Mouse (Mus musculus): ENCODE results near the gene Zg16.
A peak's percentile ranks its signal among the peaks of the same experiment; 100 is the strongest.

Gene Zg16

DNA sequence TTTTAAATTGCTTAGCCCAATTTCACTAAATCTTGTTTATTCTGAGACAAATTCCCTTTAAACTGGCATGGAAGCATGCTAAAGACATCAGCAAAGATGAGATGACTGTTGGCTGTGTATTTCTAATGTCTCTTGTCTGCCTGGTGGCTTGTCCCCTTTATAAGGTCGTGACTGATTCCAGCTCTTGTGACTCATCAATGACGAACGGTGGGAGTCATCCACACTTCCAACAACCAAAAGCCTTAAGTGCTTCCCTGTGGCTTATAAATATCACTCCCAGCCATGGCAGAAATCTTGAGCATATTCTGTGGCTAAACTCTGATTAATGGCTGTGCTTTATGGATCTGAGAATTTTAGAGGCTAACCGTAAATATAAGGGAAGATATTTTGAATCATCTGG lies 20.8 kb downstream of the Zg16 start:
- no peak for DNase-seq (ENCODE audit: low spot score)

DNA sequence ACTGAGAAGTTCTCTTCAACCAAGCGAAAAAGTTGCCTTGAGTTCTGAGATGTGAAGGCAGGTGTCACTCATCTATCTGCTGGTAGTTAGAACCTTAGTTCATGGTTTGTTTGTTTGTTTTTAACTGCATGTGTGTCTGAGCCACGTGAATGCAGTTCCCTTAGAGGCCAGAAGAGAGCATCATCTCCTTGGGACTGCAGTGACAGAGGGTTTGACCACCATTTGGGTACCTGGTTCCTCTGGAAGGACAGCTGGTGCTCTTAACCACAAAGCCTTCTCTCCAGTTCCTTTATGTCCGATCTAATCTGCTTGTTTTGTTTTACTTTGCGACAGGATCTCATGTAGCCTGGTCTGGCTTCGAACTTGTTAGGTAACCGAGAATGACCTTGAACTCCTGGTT lies 21.6 kb downstream of the Zg16 start:
- no peak for DNase-seq (ENCODE audit: low spot score)

DNA sequence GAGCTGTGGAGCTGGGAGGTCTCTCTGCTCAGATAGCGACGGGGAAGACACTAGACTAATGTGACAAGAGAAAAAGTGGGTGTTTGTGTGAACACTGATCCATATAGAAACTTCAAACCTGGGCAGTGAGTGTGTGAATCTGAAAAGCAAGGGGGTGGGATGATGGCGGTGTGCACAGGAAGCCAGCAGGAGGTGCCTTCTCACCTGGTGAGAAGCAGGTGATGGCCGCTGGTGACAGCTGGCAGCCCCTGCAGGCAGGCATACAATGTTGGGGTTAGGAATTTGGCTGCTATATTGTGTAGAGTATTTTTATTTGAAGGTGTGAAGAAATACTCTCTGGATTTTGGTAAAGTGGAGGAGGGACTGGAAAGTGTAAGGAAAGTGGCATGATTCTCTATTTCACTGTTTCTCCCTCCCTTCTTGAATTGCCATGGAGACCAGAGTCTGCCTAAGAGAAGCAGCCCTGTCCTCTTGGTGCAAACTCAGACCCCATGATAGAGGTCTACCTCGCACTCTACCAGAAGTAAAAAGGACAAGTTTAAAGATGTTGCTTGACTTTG lies 32.0 kb downstream of the Zg16 start:
- no peak for DNase-seq (ENCODE audit: low spot score)

DNA sequence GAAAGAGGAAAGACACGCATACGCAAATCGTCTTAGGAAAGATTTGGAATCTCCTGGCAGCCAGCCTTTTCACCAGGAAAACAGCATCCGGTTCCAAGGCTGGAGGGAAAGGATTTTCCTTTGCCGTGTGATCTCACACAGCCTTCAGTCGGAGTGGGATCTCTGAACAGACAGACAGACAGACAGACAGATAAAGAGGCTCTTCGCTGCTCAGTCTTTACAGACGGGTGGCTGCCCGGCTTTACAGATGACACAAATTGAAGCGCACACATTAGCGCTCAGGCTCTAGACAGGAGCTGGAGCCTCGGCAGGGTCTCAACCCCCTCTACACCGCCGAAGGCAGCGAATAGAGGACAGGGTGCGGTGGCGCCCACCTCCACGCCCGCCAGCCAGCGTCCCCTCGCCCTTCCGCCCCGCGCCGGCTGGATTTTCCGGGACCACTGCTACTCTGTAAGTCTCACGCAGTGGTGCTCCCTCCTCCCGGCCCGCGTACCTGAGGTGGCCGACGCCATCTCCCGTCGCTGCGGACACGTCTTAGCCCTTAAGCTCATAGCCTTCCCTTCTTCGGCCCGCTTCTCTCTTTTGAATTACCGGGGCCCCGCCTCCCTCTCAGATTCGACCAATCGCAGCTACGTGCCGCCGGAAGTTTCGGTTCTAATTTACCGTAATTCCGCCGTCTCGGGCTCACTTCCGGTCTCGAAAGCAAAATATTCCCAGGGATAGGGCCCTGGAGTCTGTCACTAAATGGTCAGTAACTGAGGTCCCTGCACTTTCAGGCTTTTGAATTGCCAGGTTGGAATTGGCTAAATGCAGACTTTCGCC lies 45.1 kb downstream of the Zg16 start, which contains the start of gene Kif22:
Gene Kif22 (minus strand): TSS at position 621 of the 822 bp plus-strand sequence.
- DNase-seq (ENCODE audit: low spot score), result peak; percentile 90

DNA sequence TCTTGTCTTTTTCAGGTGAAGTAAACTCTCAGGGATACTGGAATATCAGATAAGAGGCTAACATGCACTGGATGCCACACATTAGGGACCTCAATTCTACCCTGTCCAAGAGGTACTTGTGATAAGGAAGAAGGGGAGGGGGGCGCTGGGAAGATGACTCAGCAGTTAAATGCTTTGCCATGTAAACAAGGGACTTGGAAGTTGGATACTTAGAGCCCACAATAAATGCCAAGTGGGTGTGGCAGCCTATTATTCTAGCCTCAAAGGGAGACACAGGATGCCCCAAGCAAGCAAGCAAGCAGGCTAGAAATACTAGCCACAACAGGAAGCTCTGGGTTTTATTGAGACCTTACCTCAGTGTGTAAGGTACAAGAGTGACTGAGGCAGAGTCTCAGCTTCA lies 55.9 kb downstream of the Zg16 start:
- no peak for DNase-seq (ENCODE audit: low spot score)

DNA sequence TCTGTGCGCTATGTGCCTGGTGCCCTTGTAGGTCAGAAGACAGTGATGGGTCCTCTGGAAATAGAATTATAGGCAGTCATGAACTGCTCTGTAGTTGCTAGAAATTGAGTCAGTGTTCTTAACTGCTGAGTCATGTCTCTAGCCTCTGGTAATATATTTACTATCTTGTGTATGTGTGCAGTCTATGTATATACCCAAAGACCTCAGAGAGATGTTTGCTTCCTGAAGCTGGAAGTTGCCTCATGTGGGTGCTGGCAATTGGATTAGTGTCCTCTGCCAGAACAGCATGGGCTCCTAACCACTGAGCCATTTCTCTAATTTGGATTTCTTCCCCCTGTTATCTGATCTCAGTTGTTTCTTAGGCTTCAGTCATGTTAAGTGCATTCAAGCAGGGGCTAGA lies 57.0 kb downstream of the Zg16 start:
- DNase-seq (ENCODE audit: low spot score), result no peak

DNA sequence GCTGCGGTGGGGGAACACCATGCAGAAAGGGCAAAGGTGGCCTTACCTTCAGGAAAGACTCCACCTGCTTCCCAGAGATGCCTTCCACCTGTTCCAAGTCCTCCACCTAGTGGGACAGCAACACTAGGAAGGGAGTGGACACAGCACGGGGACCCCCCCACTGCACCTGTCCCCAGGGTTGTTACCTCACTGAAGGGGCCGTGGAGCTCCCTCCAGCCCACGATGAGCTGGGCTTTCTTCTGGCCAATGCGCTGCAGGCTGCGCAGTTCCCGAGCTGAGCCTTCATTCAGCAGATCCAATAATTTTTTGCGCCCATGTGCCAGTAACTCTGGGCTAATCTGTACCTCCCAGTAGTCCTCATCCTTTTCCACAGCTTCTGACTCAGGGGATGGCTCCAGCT lies 59.2 kb downstream of the Zg16 start:
- no peak for DNase-seq (ENCODE audit: low spot score)

DNA sequence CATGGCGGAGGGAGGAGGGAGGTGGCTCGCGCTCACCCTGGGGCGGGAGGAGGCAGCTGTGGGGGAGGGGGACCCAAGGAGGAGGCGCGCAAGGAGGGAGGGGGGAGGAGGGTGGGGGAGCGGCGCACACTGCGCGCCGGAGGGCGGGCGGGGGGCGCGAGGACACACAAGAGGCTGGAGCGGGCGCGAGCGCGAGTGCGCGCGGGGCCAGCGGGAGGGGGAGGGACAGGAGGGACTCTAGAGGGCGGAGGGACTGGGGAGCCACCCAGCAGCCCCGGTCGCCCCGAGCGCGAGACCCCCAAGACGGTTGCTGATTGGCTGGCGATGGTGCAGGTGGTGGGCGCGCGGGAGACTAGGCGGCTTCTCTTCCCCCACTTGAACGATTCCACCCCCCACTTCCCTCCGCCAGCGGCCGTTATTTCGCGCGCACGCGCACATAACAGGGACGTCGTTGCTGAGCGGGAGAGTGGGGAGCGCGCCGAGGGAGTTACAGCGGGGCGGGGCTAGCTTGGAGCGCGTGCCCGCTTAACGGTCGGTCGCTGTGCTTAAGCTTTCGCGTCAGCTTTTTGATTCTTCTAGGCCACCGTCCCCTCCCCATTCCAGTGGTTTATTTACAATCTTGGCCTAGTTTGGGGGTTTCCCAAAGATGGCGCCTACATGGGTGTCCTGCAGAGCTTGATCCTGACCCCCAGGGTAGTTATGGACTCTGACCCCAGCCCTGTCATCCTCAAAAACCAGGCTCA lies 60.0 kb downstream of the Zg16 start, which contains the start of gene Maz:
Gene Maz (minus strand): TSS at position 54 of the 743 bp plus-strand sequence.
- DNase-seq (ENCODE audit: low spot score), result peak; percentile 96

DNA sequence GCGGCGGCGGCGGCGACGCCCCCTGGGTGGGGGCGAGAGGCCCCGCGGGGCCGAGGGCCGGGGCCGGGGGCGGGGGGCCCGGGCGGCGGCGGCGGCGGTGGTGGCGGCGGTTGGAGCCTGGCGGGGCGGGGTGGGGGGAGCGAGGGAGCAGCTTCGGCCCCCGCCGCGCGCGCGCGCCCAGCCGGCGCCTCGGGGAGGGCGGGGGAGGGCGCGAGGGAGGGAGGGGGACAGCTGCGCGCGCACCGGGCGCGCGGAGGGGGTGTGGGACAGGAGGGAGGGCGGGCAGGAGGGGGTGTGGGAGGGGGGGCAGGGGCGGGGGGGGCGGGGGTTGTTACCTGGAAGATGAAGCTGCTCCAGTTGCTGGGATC lies 60.5 kb downstream of the Zg16 start:
- DNase-seq (ENCODE audit: low spot score), result peak; percentile 42

DNA sequence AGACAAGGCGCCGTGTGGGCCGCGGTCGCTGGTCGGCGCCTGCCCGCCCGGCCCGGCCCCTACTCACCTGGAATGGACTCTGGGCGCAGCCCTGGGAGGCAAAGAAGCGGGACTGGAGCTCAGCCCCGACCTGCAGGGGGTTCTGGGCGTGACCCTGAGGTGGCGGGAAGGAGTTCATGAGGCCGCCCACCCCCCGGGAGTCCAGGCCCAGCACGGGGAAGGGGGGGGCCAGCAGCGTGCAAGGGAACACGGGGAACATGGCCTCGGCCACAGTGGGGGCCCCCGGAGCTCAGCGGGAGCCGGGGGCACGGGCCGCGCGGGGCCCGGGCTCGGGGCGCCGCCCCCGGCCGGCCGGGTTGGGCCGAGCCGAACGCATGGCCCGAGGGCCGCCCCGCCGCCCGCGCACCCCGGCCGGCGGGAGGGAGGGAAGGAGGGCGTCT lies 60.9 kb downstream of the Zg16 start:
- DNase-seq (ENCODE audit: low spot score), result peak; percentile 64

DNA sequence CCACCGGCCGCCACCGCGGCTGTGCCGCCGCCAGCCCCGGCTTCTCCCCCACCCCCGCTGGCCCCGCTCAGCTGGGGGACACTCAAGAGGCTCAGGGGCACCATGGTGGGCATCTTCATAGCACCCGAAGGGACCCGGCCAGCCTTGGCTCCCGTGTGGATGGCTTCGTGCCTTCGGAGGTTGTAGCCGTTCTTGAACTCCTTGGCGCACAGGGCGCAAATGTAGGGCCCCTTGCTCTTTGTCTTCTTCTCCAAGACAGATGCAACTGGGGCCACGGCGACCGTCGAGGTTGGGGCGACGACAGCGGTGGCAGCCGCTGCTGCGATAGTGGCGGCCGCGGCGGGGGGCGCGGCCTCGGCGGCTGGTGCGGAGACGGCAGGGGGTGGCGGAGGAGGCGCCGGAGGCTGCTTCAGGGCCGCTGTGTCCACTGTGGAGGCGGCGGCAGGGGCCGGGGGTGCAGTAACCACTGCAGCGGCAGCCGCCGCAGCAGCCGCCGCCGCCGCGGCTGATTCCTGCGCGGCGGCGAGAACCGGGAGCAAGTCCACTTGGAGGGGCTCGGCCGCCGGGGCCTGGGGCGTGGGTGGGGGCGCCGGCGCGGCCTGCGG lies 61.5 kb downstream of the Zg16 start:
- peak; percentile 54 for DNase-seq (ENCODE audit: low spot score)

DNA sequence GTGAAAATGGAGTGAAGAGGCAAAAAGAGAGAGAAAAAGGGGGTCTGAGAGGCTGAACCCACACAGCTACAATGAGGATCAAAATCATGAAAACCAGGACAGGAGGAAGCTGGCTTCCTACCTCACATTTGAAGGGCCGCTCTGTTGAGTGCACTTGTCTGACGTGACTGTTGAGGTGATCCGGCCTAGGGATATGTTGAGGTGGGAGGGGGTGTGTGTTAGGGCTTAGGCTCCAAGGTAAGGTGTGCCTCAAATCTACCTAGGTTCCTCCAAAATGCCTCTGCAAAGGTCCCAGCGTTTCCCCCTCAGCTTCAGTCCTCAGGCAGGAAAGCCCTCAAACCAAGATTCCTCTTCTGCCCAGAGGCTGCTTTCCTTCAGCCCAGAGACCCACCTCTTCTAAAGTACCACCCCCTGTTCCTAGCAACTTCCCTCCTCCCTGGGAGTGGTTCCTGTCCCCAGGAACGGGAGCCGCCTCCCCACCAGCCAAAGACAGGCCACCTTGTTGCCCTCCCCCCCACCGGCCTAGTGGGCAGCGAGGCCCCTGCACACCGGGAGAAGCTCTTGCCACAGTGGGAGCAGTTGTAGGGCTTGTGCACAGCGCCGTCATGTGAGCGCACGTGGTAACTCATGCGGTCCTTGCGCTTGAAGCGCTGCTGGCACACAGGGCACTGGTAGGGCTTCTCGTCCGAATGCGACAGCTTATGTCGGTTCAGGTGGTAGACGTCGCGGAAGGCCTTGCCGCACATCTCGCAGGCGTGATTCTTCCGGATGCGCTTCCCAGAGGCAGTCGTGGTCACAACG lies 62.2 kb downstream of the Zg16 start:
- peak; percentile 58 for DNase-seq (ENCODE audit: low spot score)

DNA sequence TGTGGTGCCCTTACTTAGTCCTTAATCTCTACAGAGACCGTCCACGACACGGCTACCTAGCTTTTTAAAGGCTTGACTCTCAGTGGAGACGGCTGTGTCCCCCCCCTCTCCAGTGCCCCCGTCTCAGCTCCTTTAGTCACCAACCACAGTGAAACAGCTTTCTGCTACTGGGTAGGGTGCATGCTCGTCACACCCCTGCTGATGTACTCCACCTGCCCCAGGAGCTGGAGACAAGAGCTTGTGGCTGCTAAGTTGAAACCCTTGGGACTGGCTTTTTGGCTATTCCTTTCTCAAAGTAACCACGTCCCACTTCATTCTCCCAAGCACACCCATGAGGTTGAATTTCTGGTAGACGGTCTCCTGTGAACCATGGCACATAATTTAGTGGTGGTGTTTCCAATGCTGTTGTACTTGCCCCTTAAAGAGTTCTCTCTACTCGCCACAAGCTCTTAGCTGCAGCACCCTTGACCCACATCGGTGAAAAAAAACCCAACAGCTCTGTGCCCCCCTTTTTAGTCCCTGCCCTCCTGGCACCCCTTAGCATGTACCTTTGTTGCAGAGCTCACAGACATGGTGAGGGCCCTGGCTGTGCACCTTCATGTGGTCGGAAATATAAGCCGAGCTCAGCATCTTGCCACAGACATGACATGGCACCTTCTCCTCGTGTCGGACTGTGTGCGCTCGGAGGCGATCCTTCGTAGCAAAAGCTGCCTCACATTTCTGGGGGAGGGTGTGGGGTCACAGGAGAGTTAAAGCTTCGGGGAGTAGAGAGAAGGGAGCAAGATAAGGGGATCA lies 63.0 kb downstream of the Zg16 start:
- DNase-seq (ENCODE audit: low spot score), result no peak

DNA sequence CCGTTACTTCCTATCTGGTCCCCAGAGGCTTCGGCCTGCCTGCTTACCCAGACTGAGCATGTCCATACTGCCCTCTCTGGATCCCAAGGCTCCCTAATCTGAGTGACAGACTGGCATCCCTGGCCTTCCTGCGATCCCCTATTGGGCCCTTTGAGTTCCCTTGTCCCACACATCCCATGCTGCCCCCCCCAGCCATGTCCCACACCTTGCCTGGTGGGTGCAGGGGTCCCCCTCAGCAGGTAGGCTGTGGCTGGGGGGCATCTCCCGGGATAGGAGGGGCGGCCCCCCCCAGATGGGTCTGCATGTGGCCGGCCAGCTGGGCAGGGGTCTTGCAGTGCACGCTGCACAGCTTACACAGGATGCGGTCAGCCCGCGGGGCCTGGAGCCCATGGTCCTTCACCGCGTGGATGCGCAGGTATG lies 63.8 kb downstream of the Zg16 start:
- DNase-seq (ENCODE audit: low spot score), result no peak

DNA sequence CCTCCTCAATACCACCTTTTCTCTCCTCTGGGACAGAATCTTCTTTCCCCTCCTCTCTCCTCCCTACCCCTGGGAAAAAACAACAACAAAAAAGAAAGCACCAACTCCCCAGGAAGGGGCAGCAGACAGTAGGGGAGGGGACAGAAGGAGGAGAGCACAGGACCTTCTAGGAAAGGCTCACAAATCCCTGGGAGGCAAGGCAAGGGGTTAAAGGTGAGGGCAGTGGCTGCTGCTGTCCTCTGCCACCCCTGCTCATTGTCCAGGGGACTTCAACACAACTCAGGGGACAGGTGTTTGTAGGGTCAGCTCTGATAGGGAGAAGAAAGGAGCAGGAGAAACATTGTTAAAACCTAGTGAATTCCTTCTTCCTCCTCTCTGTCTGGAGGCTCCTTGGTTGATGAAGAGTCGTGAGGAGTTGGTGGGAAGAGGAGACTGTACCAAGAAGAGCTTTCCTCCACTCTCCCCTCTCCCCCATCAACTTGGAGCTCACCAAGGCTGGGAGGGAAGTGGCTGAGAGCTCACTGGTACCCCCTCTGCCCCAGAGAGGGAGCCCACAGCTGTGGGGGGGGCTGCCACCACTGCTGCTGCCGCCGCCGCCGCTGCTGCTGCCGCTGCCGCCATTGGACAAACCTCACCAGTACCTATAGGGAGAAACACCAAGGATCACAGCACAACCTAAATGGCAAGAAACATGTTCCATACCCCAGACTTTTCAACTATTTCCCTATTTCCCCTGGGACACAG lies 64.4 kb downstream of the Zg16 start:
- no peak for DNase-seq (ENCODE audit: low spot score)

DNA sequence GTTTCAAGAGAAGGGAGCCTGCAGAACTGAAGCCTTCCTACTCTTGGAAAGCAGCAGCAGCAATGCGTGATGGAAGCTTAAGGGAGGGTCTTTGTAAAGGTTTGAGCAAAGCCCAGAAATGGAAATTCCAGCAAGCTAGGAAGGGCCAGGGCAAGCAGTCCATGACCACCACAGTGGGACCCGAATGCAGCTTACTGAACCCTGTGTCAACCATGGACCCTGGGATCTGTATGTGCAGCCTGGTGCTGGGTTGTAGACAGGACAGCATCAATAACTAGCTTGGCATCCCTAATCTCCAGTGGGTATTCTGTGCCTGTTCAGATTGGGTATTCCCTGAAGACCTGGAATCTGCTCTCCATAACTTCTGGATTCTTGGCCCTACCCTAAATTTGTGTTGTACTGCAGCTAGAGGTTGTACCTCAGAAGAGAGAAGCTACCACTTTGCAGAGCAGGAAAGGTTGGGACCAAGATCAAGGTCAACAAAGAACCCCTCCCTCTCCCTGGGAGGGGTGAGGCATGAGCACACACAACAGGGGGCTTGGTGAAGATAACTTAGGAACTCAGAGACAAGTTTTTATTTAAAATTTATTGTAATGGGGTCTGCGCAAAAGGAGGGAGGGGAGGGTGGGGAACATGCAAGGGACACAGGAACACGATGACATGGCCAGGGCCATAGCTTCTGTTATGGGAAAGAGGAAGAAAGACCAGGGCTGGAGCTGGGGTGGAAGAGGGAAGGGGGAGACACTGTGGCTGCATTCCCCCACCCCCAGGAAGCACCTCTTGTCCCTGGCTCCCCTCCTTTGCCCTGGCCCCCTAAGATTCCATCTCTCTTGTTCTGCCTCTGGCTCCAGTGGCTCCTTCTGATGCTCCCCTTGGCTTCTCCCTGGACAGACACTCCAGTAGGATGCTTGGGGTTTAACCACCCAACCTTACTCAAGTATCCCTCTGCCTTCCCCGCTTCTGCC lies 65.3 kb downstream of the Zg16 start:
- no peak for DNase-seq (ENCODE audit: low spot score)

DNA sequence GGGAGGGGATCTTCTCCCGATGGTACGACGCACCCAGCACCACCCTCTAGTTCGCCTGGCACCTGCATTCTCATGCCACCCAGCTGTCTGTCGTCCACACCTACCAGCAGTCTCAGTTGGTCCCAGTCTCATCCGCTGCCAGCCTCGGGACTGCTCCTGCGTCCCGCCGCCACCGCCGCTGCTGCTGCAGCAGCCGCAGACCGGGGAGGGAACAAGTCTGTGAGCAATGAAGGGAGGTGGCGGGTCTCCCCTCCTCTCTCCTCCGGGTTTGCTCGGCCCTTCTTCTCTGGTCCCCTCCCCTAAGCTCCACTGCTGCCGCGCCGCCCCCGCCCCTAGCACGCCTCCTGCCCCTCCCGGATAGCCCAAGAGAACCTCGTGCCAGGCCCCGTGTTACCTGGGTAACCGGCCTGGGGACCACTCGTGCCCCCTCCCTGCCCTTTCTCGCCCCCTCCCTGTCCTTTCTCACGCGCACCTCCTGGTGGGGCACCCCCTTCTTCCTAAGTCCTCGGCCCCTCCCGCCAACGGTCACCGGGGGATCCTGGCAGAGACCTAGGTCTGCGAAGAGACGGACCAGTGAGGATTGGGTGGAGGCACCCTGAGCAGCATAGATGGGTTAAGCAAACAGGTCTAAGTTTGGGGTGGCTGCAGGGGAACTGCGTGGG lies 66.1 kb downstream of the Zg16 start, which contains the start of the genes Gm42742 and Prrt2:
Gene Gm42742 (minus strand): TSS at position 197 of the 662 bp plus-strand sequence.
Gene Prrt2 (minus strand): TSS at position 311 of the 662 bp plus-strand sequence.
- DNase-seq (ENCODE audit: low spot score), result no peak

DNA sequence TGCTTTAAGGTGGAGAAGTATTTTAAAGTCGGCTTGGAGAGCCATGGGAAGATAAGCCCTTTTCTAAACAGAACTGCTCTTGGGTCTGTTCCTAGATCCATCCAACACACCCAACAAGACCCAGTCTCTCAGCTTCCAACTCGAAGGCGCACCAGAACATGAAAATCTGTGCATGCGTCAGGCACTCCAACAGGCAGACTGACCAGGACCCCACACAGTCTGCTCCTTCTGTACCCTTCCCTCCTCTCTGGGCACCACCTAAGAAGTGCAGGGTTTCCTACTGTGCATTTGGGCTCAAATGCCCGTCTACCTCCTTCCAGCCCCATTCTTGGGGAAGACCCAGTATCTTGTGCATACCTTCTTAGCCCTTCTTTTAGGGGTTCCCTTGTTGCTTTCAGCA lies 66.6 kb downstream of the Zg16 start:
- DNase-seq (ENCODE audit: low spot score), result no peak
